Mouse (Mus musculus) left cerebral cortex, postnatal 25 days (tissue): ENCODE results near the gene Gpd1l. TPM values are rescaled to one million over a fixed set of nuclear protein-coding genes. Genes with fewer than 3 reads are reported as not detected.
"Not testable (repeated sequence)": the region's sequence is repeated elsewhere in the genome, so short reads cannot be mapped to it uniquely, and the experiment has no call there.

Source experiments
- DNase-seq, 2 experiments: peaks; one replicate each; pipeline ENCODE4 v3.0.0; 2022; ENCODE audit warnings: low spot score in 2 of 2, mixed read lengths in 1 of 2
- intact Hi-C: fragments of 180-260 bp; cut with DNase I; formaldehyde crosslinking; loops from one replicate; pipeline ENCODE4 v1.15.1; 2025
- total RNA-seq, 2 experiments: library from RNA; stranded (reverse); gene quantifications; 2 replicates each; pipeline ENCODE4 v1.2.3; 2021

Gene Gpd1l
- total RNA-seq: 10 to 100 TPM; 87.2 to 91.9 TPM

GRCm38 (mm10) chr9:114933723-114934171 lies at the start of gene Gpd1l:
TSS of gene Gpd1l (minus strand) at chr9:114933987.
- intact Hi-C loops: loop anchor here (2.0 kb wide), 1 partner anchor 45 kb away; the partner anchor contains the start of gene Osbpl10
- peak; percentile 96 to 98 for DNase-seq

DNA sequence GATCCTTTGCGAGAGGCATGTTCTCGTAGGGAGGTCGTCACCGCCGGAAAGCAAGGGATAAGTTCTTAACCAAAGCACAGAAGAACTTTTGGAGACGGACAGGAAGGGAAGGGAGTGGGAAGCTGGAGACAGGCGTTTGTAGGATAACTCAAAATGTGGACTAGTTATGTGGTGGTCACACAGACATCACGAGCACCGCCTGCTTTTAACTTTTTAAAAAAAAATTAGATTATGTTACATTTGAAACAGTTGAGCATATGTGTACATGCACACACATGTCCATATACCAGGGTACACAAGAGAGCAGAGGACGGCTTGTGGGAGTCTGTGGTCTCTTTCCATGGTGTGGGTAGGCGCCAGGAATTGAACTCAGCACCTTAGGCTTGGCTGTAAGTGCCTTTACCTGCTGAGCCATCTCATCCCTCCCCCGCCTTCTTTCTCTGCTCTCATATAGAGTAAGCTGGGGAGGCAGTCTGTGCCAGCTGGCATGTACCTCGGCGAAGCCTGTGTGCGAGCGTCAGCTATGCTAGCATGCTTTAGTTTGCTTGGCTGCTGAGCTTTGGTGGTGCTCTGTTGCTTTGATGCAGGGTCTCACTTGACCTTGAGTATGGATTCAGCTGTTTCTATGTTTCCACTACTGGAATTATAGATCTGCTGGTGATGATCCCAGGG lies 49.0 kb upstream of the Gpd1l start, which contains the start of gene Rps27rt:
Gene Rps27rt (minus strand): TSS at position 51 of the 672 bp plus-strand sequence.
- intact Hi-C loops: no loop called here
- DNase-seq: peak; percentile 32 to 63

GRCm38 (mm10) chr9:114979969-114980368 lies 46.2 kb upstream of the Gpd1l start:
- intact Hi-C loops: loop anchor here (2.0 kb wide), 3 partner anchors 45 to 87 kb away; partner anchors contain the start of gene Gpd1l
- DNase-seq: peak; percentile 29 to 80

DNA sequence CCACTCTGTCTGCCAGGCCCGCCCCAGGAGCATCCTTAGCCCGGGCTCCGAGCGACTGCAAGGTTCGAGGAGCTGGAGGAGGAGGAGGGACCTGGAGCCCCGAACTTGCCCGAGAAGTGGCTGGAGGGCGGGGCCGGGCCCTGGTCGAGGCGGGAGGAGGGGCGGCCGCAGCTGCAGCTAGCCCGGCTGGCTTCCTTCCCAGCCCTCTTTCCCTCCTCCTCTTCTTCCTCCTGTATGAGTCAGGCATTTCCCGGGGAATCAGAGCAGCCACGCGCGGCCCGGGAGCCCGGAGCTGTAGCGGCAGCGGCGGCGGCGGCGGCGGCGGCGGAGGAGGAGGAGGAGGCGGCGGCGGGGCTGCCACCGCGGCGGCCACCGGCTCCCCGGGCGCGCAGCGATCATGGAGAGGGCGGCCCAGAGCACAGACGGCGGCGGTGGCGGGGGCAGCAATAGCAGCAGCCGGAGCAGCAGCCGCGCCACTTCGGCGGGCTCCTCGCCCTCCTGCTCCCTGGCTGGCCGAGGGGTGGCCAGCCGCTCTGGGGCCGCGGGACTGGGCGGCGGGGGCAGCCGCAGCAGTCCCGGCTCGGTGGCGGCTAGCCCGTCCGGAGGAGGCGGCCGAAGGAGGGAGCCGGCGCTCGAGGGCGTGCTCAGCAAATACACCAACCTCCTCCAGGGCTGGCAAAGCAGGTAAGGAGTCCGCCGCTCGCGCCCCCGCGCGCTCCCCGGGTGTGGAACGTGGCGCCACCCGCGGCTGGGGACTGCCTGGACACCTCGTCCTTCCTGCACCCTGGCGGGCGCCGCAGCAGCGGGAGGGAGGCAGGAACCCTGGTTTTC lies 44.7 kb upstream of the Gpd1l start, which contains the start of gene Osbpl10:
Gene Osbpl10 (plus strand): TSS at position 289 of the 831 bp plus-strand sequence.
- intact Hi-C loops: loop anchor here (1.0 to 2.0 kb wide), 4 partner anchors 13 to 88 kb away; partner anchors contain the start of gene Gpd1l
- peak; percentile 80 to 91 for DNase-seq

GRCm38 (mm10) chr9:114977461-114978280 lies 43.9 kb upstream of the Gpd1l start:
- intact Hi-C loops: loop anchor here (1.0 to 2.0 kb wide), 4 partner anchors 12 to 89 kb away; partner anchors contain the start of gene Gpd1l
- peak; percentile 58 to 86 for DNase-seq

DNA sequence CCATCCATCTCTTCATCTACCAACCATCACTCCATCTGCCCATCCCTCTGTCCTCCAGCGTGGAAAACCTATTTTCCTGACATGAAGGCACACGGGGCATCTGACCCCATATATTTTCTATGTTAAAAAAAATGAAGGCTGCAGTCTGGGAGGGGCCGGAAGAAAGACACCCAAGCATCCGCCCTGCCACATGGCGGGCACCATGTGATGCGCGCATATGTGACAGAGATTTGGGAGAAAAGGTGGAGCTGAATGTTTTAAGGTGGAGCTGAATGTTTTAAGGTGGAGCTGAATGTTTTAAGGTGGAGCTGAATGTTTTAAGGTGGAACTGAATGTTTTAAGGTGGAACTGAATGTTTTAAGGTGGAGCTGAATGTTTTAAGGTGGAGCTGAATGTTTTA lies 32.5 kb upstream of the Gpd1l start:
- intact Hi-C loops, DNase-seq: not testable (repeated sequence)

- intact Hi-C loops: no loop called here
- peak in 1 of 2 experiments; percentile 26 for DNase-seq
These were observed 30.3 kb upstream of the Gpd1l start for GRCm38 (mm10) chr9:114964093-114964492.

GRCm38 (mm10) chr9:114960844-114961243 lies 27.1 kb upstream of the Gpd1l start:
- intact Hi-C loops: no loop called here
- DNase-seq: no peak

DNA sequence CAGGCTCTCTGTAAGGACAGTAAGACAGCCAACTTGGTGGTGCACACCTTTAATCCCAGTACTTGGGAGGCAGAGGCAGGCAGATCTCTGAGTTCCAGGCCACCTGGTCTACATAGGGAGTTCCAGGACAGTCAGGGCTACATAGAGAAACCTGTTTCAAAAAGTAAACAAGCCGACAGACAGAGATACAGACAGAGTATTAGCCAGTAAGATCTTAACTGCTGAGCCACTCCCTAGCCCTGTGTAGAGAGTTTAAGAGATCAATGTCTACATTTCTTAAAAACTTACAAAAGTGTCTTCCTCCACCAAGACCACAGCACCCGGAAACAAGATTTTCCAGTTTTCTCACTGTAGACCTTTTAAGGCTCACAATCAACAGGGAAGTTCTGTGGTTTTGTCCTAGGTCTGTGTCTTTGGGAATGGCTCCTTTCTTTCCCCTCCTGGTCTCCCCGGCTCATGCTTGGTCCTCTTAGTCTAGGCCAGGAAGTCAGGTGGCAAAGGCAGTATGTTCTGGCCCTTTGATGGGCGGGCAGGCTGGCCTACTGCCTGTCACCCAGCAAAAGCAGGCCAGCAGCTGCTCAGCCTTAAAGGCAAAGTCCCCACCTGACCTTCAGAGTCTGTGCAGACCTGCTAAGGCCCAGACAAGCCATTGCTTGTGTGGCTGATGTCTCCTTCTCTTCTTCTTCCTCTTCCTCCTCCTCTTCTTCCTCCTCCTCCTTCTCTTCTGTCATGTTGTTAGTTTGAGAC lies 26.4 kb upstream of the Gpd1l start:
- DNase-seq: no peak

DNA sequence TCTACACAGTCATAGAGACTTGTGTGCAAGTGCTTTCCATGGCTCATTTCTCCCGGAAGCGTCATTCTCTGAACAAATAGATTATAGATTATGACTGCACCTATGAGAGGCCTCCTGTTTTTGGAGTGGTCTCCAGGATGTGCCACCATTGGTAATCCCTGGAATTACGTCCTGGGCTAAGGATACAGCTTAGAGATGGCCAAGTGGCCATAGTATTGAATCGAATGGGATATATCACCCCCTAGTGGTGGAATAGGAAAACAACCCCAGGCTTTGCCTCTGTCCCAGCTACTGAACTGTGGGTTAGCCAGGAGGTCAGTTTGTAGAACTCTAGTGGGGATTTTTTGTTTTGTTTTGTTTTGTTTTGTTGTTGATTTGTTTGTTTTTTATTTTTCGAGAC lies 23.2 kb upstream of the Gpd1l start:
- intact Hi-C loops: loop anchor here (1.0 to 5.0 kb wide), 2 partner anchors 44 to 160 kb away; no protein-coding TSS in a partner anchor
- peak in 1 of 2 experiments; percentile 51 for DNase-seq

More for the DNA sequence above, 26.4 kb upstream of the Gpd1l start:
- intact Hi-C loops: no loop called here

DNA sequence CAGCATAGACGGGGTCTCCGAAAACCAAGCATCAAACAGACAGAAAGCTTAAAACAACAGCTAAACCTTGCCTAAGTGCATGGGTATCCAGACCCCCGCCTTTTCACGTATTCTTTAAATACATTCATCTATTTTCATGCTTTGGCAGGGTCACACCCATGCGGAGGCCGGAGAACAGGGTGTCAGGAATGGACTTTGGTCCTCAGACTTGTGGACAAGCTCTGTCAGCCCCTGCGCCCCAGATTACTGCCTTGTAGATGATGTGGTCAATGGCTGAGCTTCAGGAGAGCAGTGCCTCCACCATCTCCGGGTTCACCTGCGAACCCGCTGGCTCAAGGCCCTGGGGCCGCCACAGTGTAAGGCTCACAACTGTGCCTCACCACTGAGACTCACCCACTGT lies 21.6 kb upstream of the Gpd1l start:
- intact Hi-C loops: loop anchor here (5.0 kb wide), 1 partner anchor 158 kb away; no protein-coding TSS in a partner anchor

DNA sequence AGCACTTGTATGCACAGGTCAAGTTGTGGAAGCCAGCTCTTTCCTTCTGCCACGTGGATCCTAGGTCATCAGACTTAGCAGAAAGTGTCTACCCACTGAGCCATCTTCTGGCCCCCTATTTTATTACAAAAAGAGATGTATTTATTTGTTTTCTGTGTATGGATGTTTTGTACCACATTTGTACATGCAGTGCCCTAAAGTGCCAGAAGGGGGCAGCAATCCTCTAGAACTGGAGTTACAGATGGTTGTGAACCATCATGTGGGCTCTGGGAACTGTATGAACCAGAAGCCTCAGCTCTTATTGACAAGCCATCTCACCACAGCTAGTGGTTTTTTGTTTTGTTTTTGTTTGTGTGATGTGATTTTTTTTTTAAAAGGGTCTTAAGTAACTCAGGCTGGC lies 19.1 kb upstream of the Gpd1l start:
- intact Hi-C loops: no loop called here
- DNase-seq: no peak

More for the DNA sequence above, 21.6 kb upstream of the Gpd1l start:
- no peak for DNase-seq

GRCm38 (mm10) chr9:114948395-114948794 lies 14.6 kb upstream of the Gpd1l start:
- DNase-seq: peak in 1 of 2 experiments; percentile 29
- intact Hi-C loops: no loop called here

GRCm38 (mm10) chr9:114945576-114945975 lies 11.8 kb upstream of the Gpd1l start:
- no peak for DNase-seq
- intact Hi-C loops: no loop called here

GRCm38 (mm10) chr9:114944642-114945041 lies 10.9 kb upstream of the Gpd1l start:
- no peak for DNase-seq
- intact Hi-C loops: no loop called here

DNA sequence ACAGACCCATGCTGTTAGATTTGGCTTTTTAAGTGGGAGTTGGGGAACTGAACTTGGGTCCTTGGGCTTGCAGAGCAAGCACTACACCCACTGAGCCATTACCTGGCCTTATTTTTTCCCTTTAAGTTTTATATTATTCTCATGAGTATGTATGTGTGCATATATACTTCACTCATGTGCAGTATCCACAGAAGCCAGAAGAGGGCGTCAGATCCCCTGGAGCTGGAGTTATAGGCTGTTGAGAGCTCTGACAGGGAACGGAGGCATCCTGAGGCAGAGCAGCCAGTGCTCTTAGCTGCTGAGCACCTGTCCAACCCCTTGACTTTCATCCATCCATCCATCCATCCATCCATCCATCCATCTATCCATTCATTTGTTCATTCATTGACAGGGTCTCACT lies 2.9 kb upstream of the Gpd1l start:
- DNase-seq: no peak
- intact Hi-C loops: no loop called here

DNA sequence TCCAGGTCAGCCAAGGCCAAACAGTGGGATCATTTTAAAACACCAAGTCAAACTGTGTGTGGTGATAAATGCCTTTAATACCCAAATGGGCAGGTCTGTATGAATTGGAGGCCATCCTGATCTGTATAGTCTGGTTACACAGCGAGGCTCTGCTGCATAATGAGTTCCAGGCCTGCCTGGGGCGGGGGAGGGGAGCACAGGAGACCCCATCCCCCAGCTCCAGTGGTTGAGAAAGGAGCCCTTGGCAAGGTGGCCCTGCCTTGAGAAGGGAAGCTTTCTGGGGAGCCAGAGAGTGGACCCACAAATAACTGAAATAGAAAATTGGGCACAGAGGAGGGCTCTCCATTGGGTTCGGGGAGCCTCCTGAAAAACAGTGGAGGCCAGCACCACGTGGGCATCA lies 1.5 kb upstream of the Gpd1l start:
- intact Hi-C loops: no loop called here
- DNase-seq: no peak

GRCm38 (mm10) chr9:114934231-114934630 lies 444 bp upstream of the Gpd1l start:
- intact Hi-C loops: no loop called here

More at GRCm38 (mm10) chr9:114934231-114934630, 444 bp upstream of the Gpd1l start:
- no peak for DNase-seq
